9 mouse cellular contexts compared by ENCODE assay signal in genomic region chr14:24617393-24617861, GRCm38 (mm10).
DNase-seq lines count a peak whose midpoint lies in the region; ATAC-seq and TF ChIP-seq lines count a peak whose summit lies in the region.
"Had no signal": no experiment of that assay in that cellular context is flagged by ENCODE, and none has a peak within 500 bp of the region (broad histone marks: within the 10 kb centered on the region; RNA-seq: fewer than 3 reads in every experiment).

No protein-coding gene starts in this region.

- peak; percentile 55 for DNase-seq in embryo, embryonic 9.5 days (ENCODE audit: extremely low spot score)
- peak; percentile 36 to 66 for DNase-seq in left cerebral cortex, adult 2 months (ENCODE audit: extremely low spot score in 1 of 2, low spot score in 2 of 2)
- DNase-seq in gastrocnemius, postnatal 25 days: no peak
- no peak for DNase-seq in lung, postnatal 36 days
- no peak for DNase-seq in ovary, postnatal 14 days (ENCODE audit: low spot score)
- DNase-seq: liver, postnatal 0 days had no signal

- intact Hi-C loops in left cerebral cortex, adult 2 months (cut with DNase I): loop anchor here (2.0 kb wide), 1 partner anchor 39 kb away; no protein-coding TSS in a partner anchor

- no peak for TF ChIP-seq CTCF in left cerebral cortex, adult 2 months (IDR thresholded peaks at IDR 0.05)

- no peaks in the 10 kb centered on the region for H3K36me3 ChIP-seq in neural tube, embryonic 14.5 days (ENCODE audit: control insufficient read depth, insufficient read depth, low read length)

- peak overlapping the region; percentile 8; the same call in 1 of the 2 replicates for H3K4me2 ChIP-seq in neural tube, embryonic 14.5 days (ENCODE audit: low read depth, low read length)

- no peak overlapping the region for H3K4me3 ChIP-seq in left cerebral cortex, adult 2 months
- H3K4me3 ChIP-seq in neural tube, embryonic 14.5 days (ENCODE audit: low read depth, low read length): no peak overlapping the region

- 13% methylated on average over 10 of the region's 10 CpGs for WGBS in neural tube, embryonic 14.5 days

- no peaks in the 10 kb centered on the region for H3K9me3 ChIP-seq in neural tube, embryonic 14.5 days (ENCODE audit: control insufficient read depth, low read length)

- H3K9ac ChIP-seq in neural tube, embryonic 14.5 days (replicated peaks; ENCODE audit: low read depth, low read length): peak overlapping the region; percentile 30; the same call in 1 of the 2 replicates
- H3K9ac ChIP-seq: liver, postnatal 0 days had no signal

- H3K27ac ChIP-seq in left cerebral cortex, adult 2 months: peak overlapping the region; percentile 82
- H3K27ac ChIP-seq in neural tube, embryonic 14.5 days (ENCODE audit: low read depth, low read length): peak overlapping the region; percentile 81
- H3K27ac ChIP-seq: kidney, postnatal 0 days had no signal

- H3K27me3 ChIP-seq in neural tube, embryonic 14.5 days (ENCODE audit: control insufficient read depth, insufficient read depth, low read length): no peaks in the 10 kb centered on the region

- H3K4me1 ChIP-seq in neural tube, embryonic 14.5 days (ENCODE audit: control insufficient read depth, insufficient read depth, low read length): peaks cover 35% of the 10 kb centered on the region

- ATAC-seq in frontal cortex, adult (ENCODE audit: low TSS enrichment): peak; percentile 38
- ATAC-seq in neural tube, embryonic 14.5 days (ENCODE audit: low read depth): peak; percentile 88
- ATAC-seq: liver, postnatal 0 days had no signal

Comparison
In these comparisons a context has a peak if more than half of its experiments do, and no peak if none do; other contexts are left out.
1. DNase-seq: peak in embryo, embryonic 9.5 days (single experiment) and left cerebral cortex, adult 2 months (2 of 2); none in gastrocnemius, postnatal 25 days (single experiment), lung, postnatal 36 days (single experiment) and ovary, postnatal 14 days (single experiment).